Mouse (Mus musculus): ENCODE measurements around the gene Micu2.

Gene Micu2

DNA sequence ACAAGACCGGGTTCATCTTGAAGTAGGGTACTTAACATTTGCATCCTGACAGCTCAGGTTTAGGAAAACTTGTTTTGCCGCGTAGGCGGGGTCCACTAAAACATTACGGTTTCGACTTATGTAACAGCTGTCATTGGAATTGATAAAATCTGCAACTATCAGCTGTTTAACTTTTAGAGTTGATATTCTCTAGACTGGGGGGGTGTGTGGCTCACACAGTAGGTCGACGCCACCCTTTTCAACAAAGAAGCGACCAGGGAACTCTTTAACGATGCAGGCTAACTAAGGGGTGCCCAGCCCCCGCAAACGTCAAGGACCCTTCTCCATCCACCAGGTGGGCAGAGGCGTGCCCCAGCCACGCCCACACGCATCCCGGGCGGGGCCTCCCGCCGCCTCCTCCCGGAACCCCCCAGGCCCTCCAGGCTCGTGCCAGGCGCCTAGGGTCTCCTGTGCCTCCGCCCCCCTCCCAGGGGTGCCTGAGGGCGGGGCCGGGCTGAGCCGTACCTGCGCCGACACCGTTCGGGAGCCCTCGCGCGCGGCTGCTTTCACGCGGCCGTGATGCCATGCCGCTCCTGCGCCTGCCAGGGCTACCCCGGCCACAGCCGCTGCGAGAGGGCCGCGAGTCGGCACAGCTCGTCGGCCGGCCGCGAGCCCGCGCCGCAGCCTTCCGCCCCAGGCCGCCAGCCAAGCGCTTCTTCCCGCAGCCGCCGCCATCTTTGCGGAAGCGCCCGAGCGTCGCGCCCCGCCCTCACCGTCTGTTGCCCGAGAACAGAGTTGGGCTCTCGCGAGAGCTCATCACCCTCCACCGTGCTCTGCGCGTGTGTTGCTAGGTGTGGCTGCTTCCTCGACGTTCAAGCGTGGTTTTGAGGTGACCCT is at the start of gene Micu2:
Gene Micu2 (minus strand): TSS at position 737 of the 876 bp plus-strand sequence.
- peak; percentile 83 for DNase-seq (ENCODE audit: low read depth, low spot score)

DNA sequence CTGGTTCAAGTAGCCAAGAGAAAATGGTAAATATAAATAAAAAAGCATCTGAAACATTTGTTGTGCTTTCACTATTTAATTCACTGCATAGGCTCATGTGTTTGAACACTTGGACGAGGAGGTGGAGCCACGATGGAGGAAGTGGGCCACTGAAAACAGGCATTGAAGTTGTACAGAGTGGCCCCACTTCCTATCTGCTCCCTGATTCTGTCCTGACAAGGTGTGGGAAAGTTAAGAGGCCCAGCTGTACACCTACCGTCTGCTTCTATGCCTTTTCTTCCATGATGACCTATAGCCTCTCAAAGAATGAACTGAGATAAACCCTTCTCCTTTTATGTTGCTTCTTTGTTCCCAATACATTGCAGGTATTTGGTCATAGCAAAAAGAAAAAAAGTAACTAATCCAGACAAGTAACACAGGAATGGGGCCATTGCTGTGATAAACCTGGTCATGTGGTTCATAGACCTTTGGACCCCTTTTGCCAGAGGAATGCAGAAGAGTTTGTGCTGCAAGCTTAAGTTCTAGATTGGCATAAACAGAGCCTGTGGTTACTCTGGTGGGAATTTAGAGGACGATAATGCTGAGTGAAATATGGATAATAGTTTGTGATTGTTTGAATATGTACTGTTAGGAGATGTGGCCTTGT is 47.7 kb upstream of the Micu2 start:
- no peak for DNase-seq (ENCODE audit: low read depth, low spot score)

DNA sequence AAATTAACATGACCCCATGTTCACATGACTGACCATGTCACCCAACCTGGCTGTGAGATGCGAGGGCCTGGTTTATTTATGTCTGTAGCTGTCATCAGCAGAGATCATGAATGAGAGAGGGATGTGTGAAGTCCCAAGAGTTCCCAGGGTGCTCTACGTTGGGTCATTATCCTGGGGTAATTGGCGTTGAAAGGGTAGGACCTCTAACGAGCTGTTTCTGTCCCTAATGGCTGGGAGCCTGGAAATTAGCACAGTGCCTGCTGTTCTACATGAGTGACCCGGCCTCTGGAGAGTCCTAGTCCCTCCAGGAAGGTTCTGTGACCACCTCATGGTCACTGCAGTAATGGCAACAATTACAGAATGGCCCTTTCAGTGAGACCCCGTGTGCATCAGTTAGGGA is 37.1 kb upstream of the Micu2 start:
- DNase-seq (ENCODE audit: low read depth, low spot score) = no peak

DNA sequence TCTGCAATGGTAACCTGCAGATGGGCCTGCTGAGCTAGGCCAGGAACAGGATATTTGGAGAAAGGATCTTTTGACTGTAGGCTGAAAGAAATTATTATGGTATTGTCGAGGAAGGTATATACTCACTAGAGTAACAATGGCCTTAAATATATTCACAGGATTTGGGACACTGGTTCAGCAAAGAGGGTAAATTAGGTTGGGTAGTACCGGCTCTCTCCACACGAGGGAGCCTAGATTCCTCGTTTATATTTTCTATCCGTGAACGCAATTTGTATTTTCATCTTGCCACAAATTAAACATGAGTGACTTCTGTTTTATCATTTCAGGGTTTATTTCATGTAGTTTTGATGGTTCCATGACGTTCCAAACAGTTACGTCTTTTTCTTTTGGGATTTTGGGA is 35.5 kb upstream of the Micu2 start:
- peak; percentile 17 for DNase-seq (ENCODE audit: low read depth, low spot score)

DNA sequence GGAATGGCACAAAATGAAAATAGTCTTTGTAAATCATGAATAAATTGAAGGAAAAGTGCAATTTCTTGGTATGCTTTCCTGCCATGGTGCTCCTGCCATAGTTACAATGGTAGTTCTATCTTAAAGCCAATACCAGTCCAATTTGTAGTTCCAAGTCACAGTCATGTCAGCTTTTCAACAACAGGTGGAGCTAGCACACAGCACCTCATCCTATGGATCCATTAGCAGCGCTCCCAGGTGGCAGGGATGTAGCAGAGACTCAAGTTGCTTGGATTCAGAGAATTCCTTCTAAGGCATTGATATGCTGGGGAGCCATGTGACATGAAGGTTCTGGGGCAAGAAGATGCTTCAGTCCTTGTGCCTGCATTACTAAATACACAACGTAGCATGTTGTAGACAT is 19.8 kb upstream of the Micu2 start:
- DNase-seq (ENCODE audit: low read depth, low spot score) = peak; percentile 23

DNA sequence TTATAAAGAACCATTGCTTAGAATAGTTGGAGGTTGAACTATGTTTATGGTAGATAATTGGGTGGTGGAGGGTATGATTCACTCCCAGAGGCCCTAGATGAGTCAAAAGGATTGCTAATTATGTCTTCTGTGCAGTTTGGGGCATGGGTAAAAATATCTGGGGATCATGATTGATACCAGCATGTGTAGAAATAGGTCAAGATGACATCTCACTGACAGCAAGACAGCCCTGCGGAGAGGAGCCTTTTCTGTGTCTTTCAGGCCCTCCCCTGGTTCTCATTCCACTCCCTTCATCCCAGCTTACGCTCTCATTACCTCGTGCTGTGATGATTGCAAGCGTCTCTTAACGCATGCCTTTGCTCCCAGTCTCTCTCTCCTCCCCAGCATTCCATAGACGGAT is 4.8 kb upstream of the Micu2 start:
- DNase-seq (ENCODE audit: low read depth, low spot score) = no peak

DNA sequence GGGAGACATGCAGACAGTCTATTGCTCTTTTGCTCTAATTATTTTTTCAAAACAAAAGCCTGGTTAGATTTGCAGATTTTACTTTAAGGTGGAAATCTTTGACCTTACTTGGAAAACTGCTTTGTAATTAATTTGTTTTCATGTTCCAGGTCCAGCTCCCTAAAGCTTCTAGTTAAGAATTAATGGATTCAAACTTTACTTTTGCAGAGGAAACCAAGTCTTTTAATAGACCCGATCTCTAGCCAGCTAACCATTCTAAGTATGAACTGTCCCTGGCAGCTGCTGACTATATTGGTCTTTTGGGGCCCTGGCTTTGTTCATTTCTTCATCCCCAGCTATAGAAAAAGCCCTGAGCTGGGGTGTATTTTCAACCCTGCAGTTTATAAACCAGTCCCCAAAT is 3.1 kb upstream of the Micu2 start:
- DNase-seq (ENCODE audit: low read depth, low spot score) = no peak

DNA sequence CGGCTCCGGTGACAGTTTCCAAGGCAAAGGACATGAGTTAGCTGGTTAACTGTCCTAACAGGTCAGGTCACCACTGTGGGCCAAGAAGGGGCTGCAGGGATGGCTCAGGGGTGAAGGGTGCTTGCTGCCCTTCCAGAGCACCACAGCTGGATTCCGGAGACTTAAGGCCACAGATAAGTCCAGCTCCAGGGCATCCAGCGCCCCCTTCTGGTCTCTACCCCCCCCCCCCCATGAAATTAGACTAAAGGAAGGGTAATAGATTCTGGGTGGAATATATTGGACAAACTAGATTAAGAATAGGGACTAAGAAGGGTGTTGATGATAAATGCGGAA is 306 bp upstream of the Micu2 start:
- DNase-seq (ENCODE audit: low read depth, low spot score) = no peak

DNA sequence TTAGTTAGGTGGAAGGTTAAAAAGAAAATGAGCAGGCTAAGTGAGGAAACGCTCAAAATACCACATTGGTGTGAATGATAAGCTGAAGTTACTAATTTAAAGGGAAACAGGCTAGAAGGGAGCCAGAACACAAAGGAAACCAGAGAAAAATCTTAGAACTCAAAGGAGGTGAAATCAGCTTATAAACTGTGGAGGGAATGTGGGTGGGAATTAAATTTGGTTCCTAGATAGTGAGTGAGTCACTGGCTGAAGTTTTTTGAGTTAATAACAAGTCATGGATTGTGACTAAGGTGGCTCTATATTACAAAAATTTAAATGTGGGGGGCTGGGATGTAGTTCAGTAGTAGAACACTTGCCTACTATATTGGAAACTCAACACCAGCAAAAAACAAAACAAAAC is 1.6 kb downstream of the Micu2 start:
- DNase-seq (ENCODE audit: low read depth, low spot score) = no peak

DNA sequence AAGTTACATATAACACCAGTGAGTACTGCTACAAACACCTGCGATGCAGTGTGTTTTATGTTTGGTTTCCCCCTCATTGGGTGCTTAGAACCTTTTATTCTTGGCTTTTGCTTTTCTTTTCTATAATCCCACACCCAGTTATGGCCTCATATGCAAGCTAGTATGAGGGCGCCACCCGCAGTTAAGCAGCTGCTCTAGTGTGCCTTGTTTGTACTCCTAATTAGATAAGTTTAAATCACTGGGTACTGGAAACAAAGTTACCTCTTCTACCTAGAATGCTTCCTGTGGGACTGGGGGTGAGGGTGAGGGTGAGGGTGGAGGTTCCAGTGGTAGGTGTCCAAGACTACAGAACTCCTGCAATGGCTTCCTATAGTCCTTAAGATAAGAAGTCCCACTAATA is 2.9 kb downstream of the Micu2 start:
- DNase-seq (ENCODE audit: low read depth, low spot score) = no peak

DNA sequence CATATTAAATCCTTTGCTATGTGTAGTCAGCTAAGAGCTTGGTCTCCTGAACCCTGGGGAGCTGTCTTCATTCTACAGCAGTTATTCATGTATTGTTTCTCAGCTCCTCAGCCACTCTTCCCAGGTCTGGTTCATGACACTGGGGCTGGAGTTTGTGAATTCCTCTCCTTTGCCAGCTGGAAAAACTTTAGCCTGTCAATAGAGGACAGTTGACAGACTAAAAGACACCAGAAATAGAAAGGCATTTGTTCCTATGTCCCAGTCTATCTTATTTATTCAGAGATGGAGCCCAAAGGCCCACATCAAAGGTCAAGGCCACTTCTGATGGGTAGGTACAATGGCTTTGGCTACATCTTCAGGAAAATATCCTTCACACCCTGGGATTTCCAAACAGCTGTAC is 7.3 kb downstream of the Micu2 start:
- DNase-seq (ENCODE audit: low read depth, low spot score) = no peak

DNA sequence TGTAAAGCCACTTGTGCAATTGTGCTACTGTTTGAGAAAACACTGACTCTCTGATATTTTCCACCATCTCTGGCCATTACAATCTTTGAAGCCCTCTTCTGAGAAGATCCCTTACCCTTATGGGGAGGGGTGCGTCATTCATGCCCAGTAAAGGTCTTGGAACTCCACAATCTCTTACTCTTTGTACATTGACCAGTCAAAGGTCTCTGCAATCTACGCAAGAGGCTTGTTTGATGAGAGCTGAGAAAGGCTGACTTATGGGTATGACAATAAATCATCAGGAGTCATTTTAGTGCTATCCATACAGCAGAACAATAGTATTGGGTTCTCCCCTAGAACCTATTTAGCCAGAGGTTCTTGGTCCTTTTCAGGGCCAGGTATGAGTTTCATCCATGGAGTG is 9.9 kb downstream of the Micu2 start:
- no peak for DNase-seq (ENCODE audit: low read depth, low spot score)

DNA sequence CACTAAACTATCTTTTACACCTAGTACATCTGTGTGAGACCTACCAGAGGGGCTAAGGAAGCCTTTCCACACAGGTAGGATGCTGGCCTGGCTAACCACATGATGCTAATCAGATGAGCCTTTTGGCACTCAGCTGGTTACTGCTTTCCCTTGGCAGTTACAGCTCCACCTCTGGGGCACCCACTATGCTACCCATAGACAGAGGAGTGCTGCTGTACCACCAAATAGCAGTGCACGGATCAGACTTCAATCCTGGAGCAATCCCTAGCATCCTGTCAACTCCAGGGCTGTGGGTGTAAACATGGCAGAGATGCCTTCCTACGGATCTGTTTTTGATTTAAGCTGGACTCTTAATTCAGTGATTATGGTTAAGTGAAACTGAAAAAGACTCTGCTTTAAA is 13.3 kb downstream of the Micu2 start:
- DNase-seq (ENCODE audit: low read depth, low spot score) = no peak

DNA sequence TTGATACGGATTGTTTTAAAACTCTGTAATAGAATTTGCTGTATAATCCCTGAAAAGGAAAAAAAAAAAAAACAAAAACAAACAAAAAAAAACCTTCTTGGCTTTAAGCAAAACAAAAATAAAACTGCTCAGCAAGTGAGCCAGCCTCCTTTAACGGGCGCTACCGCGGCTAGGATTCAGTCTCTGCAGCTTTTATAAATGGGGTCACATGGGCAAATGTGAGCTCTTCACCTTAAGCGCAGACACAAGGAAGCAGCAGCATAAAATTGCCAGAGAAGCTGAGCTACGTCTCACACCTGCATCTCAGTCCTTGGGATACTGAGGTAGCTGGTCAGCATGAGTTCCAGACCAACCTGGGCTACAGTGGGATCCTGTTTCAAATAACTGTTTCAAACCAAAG is 16.6 kb downstream of the Micu2 start:
- DNase-seq (ENCODE audit: low read depth, low spot score) = no peak

DNA sequence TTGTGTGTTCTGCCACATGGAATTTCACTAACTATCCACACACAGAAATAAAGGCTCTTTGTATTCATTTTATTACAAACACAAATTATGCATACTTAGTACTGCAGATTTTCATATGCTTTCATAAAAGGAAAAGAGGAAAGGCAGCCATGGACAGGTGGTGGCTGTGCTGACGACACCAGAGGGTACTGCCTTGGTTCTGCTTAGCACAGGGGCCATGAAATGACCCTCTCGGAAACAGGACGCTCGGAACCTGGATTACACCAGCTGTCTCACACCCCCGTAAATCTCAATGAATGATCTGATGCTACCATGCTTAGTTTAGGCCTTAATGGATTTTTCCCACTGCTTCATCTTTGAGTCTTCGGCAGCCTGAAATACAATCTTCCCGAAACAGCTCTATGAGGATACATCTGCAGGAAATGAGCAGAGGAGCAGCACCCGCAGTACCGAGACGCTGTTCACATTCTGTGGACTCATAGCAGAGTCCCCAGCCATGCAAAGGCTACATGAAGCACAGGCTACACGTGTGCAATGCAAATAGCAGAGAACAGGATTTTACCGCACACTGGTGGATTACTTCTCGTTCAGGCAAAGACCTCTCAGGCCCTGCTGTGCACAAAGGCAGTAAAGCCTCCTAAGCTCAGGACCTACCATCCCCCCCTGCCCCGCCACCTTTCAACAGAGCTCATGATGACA is 17.2 kb downstream of the Micu2 start:
- DNase-seq (ENCODE audit: low read depth, low spot score) = peak; percentile 31

DNA sequence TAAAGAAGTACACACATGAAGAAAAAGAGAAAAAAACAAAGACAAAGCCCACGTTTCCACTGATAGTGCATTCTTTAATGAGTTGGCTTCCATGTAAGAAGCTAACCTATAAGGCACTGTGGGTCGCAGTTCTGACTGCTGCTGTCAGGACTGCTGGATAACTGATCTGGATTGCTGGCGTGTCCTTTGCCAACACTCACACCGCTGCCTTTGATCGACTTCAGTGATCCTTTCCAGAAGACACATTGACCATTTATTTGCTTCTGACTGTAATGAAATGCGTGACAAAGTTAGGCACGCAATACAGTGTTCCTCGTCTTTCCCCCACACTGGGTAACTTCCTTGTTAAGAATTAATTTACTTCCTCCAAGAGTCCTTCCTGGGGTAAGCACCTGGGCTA is 18.3 kb downstream of the Micu2 start:
- DNase-seq (ENCODE audit: low read depth, low spot score) = no peak

DNA sequence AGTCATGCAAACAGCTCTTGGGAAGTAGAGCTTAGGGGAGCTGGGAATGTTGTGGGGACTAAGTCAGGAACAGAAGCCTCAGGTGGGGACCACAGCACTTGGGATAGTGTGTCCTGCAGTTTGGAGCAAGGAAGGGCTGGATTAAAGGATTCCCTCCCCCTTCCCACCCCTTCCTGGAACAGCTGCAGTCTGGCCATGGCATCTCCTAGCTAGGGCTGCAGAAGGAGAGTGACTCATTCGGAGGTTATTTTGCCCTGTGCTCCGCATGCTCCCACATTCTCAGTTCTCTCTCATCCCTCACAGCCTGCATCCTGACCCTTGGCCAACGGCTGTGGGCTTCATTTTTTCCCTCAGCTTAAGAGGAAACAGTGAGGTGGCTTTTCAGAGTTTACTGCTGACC is 18.9 kb downstream of the Micu2 start:
- no peak for DNase-seq (ENCODE audit: low read depth, low spot score)

DNA sequence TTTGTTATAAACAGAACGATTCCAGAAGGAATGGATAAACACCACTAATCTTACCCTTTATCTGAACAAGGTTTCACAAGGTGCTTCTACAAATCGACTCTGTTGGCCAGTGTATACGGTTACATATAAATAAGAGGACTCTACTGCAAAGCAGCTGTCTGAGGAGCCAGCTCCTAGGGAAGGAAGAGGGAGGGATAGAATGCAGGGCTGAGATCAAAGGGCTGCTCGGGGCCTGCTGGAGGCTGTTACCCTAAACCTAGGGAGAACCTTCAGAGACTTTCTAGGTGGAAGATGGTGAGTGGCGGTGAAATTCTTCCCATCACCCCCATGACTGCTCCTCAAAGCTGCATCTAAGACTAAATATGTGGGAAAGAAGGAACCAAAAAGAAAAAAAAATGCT is 20.9 kb downstream of the Micu2 start:
- no peak for DNase-seq (ENCODE audit: low read depth, low spot score)

DNA sequence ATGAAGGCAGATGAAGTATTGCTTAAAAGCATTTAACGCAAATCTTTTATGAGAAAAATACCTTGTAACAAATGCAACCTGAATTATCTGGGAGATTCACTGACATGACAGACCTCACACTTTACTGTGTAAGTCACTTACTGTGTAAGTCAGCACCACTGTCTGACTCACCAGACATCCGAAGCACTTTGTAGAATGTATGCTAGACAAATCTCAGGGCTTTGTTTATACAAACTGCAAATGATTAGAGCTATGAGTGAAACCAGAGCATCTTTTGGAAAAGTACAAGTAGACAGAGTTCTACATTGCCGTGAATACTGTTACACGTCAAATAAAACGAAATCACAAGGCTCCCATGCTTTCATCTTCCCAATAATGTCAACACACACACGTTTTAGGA is 23.4 kb downstream of the Micu2 start:
- DNase-seq (ENCODE audit: low read depth, low spot score) = no peak

DNA sequence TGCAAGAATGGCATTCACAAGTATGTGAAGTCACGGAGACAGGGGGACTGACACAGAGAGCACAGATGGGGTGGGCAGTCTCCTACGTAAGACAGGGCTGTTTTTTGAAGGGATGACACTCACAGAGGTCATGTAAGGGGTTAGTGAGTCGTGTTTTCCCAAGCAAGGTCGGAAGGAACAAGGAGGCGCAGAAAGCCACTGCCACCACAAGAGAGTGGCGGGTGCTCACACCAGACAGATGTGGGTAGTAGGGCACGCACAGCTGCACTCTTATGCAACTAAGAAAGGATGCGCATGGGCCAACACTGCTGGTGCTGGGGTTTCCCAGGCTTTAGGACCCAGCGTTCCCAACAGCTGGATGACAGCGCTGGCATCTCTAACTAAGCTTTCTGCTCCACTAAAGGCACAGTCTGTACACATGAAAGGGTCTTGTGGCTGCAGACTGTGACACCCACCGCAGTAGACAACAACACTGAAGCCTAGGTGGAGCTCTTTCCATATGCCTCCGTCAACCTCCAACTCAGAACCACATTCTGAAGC is 27.0 kb downstream of the Micu2 start:
- no peak for DNase-seq (ENCODE audit: low read depth, low spot score)

DNA sequence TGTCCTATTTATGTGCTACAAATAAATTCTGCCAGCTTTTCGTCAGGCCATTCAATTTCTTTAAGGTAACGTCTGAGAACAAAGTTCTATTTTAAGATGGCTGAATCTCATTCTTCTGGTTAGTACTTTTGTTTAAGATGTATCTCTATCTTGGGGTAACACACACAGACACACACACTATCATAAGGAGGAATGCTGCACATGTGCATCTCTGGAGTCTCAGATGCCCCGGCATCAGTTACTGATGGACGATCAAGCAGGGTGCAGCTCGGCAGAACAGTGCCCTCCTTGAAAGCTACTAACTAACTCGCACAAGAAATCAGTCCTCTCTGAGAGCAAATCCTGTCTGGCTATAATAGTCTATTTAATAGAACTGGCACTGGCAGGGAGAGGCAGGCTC is 30.2 kb downstream of the Micu2 start:
- DNase-seq (ENCODE audit: low read depth, low spot score) = no peak

DNA sequence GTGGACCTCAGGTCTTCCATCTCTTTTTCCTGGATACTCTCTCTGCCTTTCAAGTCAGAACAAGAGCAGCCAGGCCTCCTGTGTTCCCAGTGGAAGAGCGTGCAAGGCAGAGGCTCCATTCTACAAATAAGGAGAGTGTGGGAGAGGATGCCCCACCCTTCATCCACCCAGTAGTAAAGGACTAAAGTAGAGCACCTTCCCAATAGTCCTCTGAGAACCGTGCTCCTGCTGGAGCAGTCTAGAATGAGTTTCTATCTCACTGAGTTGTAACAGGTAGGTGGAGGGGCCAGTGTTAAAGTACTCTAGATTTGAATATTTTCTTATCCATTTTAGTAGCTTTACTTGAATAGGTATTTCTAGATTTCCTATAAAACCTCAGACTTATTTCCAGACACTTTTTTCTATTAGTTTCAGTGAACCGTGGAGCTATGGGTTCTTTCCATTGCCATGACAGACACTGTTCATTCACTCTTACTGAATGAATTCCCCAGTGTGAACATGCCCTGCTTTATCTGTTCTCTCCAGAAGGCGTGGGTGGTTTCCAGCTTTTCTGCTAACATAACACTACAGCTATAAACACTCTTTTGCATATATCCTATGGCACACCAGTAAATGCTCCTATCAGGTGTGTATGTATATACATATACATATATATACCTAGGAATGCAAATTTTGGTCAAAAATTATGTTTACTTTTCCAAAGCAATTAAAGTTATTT is 31.8 kb downstream of the Micu2 start:
- no peak for DNase-seq (ENCODE audit: low read depth, low spot score)
